ENCODE assay signal across 13 mouse cellular contexts in genomic region chr3:17489240-17490142, GRCm38 (mm10).
A peak's percentile ranks its signal among the peaks of the same experiment; 100 is the strongest.
DNase-seq lines count a peak whose midpoint lies in the region; ATAC-seq lines count a peak whose summit lies in the region.
"Had no signal": no experiment of that assay in that cellular context is flagged by ENCODE, and none has a peak within 500 bp of the region (broad histone marks: within the 10 kb centered on the region; RNA-seq: fewer than 3 reads in every experiment).

No protein-coding gene starts in this region.

- no peaks in the 10 kb centered on the region for H3K27me3 ChIP-seq in hindbrain, embryonic 16.5 days (replicated peaks; ENCODE audit: control insufficient read depth, insufficient read depth, low read length)
- H3K27me3 ChIP-seq: CH12.LX; liver, embryonic 15.5 days had no signal

- peak; percentile 90 for ATAC-seq in hindbrain, embryonic 16.5 days

- H3K4me2 ChIP-seq in hindbrain, embryonic 16.5 days (ENCODE audit: low read length): no peak overlapping the region
- H3K4me2 ChIP-seq: liver, embryonic 15.5 days had no signal

- H3K9me3 ChIP-seq in hindbrain, embryonic 16.5 days (ENCODE audit: control insufficient read depth, low read length): no peaks in the 10 kb centered on the region
- H3K9me3 ChIP-seq: liver, embryonic 15.5 days had no signal

- H3K4me3 ChIP-seq in hindbrain, embryonic 16.5 days (ENCODE audit: low read length): no peak overlapping the region
- H3K4me3 ChIP-seq: layer of hippocampus, adult 2 months; liver, embryonic 15.5 days had no signal

- 8% methylated on average over 4 of the region's 4 CpGs for WGBS in hindbrain, embryonic 16.5 days

- H3K9ac ChIP-seq in hindbrain, embryonic 16.5 days (ENCODE audit: low read depth, low read length): peak overlapping the region; percentile 38; the same call in 1 of the 2 replicates
- H3K9ac ChIP-seq: liver, embryonic 15.5 days had no signal

- intact Hi-C loops in left cerebral cortex, postnatal 4 days (cut with DNase I): no loop called here

- H3K4me1 ChIP-seq in hindbrain, embryonic 16.5 days (ENCODE audit: control insufficient read depth, insufficient read depth, low read depth, low read length): peaks cover 2% of the 10 kb centered on the region; the same call in 1 of the 2 replicates
- H3K4me1 ChIP-seq: liver, embryonic 15.5 days had no signal

- no peak overlapping the region for H3K27ac ChIP-seq in hindbrain, embryonic 16.5 days (ENCODE audit: low read depth, low read length)
- H3K27ac ChIP-seq: layer of hippocampus, adult 2 months; liver, embryonic 15.5 days had no signal

- no peaks in the 10 kb centered on the region for H3K36me3 ChIP-seq in hindbrain, embryonic 16.5 days (ENCODE audit: control insufficient read depth, insufficient read depth, low read length)
- H3K36me3 ChIP-seq: liver, embryonic 15.5 days had no signal

- peak; percentile 45 for DNase-seq in left cerebral cortex, postnatal 4 days
- DNase-seq in left cerebral cortex, adult 9 months (ENCODE audit: low spot score in 2 of 2): no peak
- DNase-seq in embryo, embryonic 11.5 days (ENCODE audit: low read depth, low spot score): peak; percentile 7
- peak; percentile 86 for DNase-seq in retina, postnatal 1 day
- DNase-seq in adrenal gland, postnatal 25 days: no peak
- DNase-seq in MN1 (ENCODE audit: low spot score): no peak
- DNase-seq in gastrocnemius, postnatal 10 days: no peak
- DNase-seq: adrenal gland, adult 8-10 months; thymus, postnatal 36 days had no signal

Comparison
In these comparisons a context has a peak if more than half of its experiments do, and no peak if none do; other contexts are left out.
1. DNase-seq: peak in left cerebral cortex, postnatal 4 days (single experiment), embryo, embryonic 11.5 days (single experiment) and retina, postnatal 1 day (single experiment); none in left cerebral cortex, adult 9 months (0 of 2), adrenal gland, postnatal 25 days (single experiment), MN1 (single experiment) and gastrocnemius, postnatal 10 days (single experiment).